Mouse (Mus musculus) lung, postnatal 0 days (tissue): Measurements from ENCODE around the gene Agpat3.

Experiments
- CTCF ChIP-seq: IDR thresholded peaks from 2 replicates; pipeline ENCODE4 v1.5.1; 2016; ENCODE audit warnings: antibody characterized with exemption, mild to moderate bottlenecking
- EP300 ChIP-seq: IDR thresholded peaks from 2 replicates; pipeline ENCODE4 v1.6.1; 2016; ENCODE audit warnings: antibody characterized with exemption, mild to moderate bottlenecking, control low read depth

- no peak for TF ChIP-seq CTCF
- TF ChIP-seq EP300, result no peak
Measured at GRCm38 (mm10) chr10:78296371-78296770, 55.9 kb downstream of the Agpat3 start.
